Mouse (Mus musculus) bone marrow macrophage, adult 2 months (primary cell): Measurements from ENCODE around the gene Mapkapk3. TPM values are rescaled to one million over a fixed set of nuclear protein-coding genes. Genes with fewer than 3 reads are reported as not detected.

Experiments used
- H3K27ac ChIP-seq: 2 replicates; pipeline ENCODE4 v1.5.1; 2012; ENCODE audit warnings: low read depth, low read length; ENCODE audit not compliant: insufficient read depth
- H3K4me1 ChIP-seq: 2 replicates; pipeline ENCODE4 v1.6.1; 2012; ENCODE audit warnings: low read length; ENCODE audit not compliant: control insufficient read depth, insufficient read depth
- H3K4me3 ChIP-seq: 2 replicates; pipeline ENCODE4 v1.5.1; 2012; ENCODE audit warnings: mild to moderate bottlenecking, low read length, moderate library complexity; ENCODE audit not compliant: insufficient read depth
- CTCF ChIP-seq: IDR thresholded peaks from 2 replicates; pipeline ENCODE4 v1.5.1; 2012; ENCODE audit warnings: low read depth, mild to moderate bottlenecking, low read length, moderate library complexity
- POLR2A ChIP-seq: IDR thresholded peaks from 2 replicates; pipeline ENCODE4 v1.6.1; 2012; ENCODE audit warnings: mild to moderate bottlenecking, low read depth, low read length, borderline replicate concordance
- polyA plus RNA-seq: library from polyadenylated mRNA; stranded (reverse); fragments of >200 nt; gene quantifications from 2 replicates; pipeline ENCODE4 v1.2.4, GENCODE M21; 2012; ENCODE audit not compliant: missing spikeins, insufficient read depth, insufficient read length

Gene Mapkapk3
- polyA plus RNA-seq, 1 experiment: 51.9 TPM

DNA sequence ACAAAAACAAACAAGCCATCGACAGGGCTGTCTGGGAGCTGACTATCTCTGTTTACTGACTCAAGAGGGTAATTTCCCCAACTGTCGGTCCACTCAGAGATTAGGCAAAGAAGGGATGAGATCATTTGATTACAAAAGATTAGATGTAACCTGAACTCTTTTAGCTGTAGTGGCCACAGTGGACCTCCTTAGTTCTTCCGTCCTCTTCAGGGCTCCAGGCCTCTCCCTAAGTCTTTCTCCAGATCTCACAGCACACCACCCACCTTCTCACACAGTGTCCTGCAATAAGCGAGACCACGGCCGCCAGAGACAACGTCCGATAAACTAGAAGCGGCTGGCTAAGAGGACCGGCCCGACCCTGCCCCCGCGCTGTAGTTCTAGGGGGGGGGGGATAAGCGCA lies 6.4 kb upstream of the Mapkapk3 start:
- Histone ChIP-seq H3K4me3 (peak overlapping the region; percentile 65), H3K4me1 (peaks cover 10% of the 10 kb centered on the region), H3K27ac (no peak overlapping the region)
- no peak for TF ChIP-seq CTCF

DNA sequence AAGGTAGTCTGAATTCAATTTTAAA lies 6.2 kb upstream of the Mapkapk3 start, which contains the start of gene Cish:
TSS of gene Cish (plus strand) at position 11 of the 25 bp plus-strand sequence.
- Histone ChIP-seq H3K27ac (no peak within 1 kb of the TSS), H3K4me1 (peaks cover 10% of the 10 kb centered on the region), H3K4me3 (peak within 1 kb of the TSS; percentile 65)
- TF ChIP-seq POLR2A (no peak), CTCF (no peak)

DNA sequence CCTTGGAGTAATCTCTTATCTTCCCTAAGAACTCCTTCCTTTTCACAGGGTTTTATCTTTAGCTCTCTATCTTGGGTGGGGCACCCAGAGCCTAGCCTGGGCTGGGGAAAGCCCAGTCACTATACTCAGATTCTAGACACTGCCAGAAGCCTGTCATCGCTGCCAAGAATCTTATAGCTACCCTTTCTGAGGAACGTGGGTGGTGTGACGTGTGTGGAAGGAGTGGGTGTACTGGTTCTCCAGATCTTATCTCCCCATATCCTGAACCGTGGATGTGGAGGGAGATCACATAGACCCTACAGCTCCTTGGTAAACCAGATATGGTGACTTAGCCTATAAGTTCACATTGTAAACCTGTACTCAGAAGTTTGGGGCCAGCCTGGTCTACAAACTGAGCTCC lies 5.9 kb upstream of the Mapkapk3 start:
- TF ChIP-seq CTCF: no peak
- TF ChIP-seq POLR2A: no peak
- Histone ChIP-seq H3K4me3 (peak overlapping the region; percentile 65; the same call in 1 of the 2 replicates), H3K27ac (no peak overlapping the region), H3K4me1 (peaks cover 10% of the 10 kb centered on the region)

DNA sequence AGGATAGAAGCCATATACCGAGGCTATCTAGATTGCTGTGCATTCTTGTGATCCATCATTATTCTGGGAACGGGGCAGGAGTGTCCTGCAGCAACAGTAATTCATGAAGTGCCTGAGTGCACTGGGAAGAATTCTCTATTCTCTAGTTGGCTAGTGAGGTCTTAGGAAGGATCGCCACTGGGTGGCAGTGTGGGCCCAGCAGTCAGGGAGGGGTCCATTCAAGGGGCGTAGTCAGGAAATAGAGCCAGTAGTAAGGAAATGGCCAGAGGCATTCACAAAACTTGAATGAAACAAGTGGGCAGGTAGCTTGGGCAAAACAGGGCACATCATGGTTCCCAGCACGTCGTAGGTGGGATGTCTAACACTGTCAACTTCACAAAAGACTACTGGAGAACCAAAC lies 4.6 kb upstream of the Mapkapk3 start:
- no peak overlapping the region for H3K4me3 ChIP-seq
- H3K4me1 ChIP-seq: peaks cover 15% of the 10 kb centered on the region
- TF ChIP-seq POLR2A: no peak
- peak; percentile 91 for TF ChIP-seq CTCF
- no peak overlapping the region for H3K27ac ChIP-seq

DNA sequence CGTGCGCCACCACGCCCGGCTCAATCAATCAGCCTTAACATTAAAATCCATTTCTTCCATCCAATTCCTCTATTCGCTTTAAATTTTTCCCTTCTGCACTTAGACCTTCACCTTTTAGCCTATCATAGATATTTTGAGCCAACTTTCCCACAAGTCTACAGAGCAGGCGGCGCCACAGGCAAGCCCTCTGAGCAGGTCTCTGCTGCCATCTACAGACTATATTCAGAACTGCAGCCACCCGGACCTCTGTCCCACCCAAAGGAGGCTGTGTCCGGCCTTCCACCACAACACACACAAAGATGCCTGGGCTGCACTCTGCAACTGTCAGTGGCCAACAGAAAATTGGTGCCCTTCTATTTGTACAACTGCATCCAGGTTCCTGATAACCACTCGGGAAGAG lies 1.2 kb upstream of the Mapkapk3 start:
- no peak for TF ChIP-seq POLR2A
- peak; percentile 86 for TF ChIP-seq CTCF
- H3K27ac ChIP-seq: no peak overlapping the region
- peaks cover 41% of the 10 kb centered on the region for H3K4me1 ChIP-seq
- no peak overlapping the region for H3K4me3 ChIP-seq

DNA sequence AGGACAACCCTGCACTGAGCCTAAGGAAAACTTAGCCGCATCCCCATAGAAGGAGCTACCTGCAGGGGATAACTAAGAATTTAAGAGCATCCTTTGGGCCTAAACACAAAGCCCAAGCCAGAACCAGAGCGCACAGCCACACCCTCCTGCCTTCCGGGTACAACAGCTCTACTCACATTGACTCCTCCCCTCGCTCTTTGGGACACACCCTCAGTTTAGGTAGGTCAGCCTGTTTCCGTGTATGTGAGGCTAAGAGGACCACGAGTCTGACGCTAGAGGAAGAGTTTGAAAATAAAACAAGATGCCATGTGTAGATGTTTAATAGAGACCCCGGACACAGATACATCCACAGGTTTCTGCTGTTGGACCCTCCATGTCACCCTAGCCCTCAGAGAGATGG lies 966 bp downstream of the Mapkapk3 start:
- H3K4me3 ChIP-seq: peak overlapping the region; percentile 83
- H3K4me1 ChIP-seq: peaks cover 43% of the 10 kb centered on the region
- peak overlapping the region; percentile 89 for H3K27ac ChIP-seq
- no peak for TF ChIP-seq CTCF
- no peak for TF ChIP-seq POLR2A

DNA sequence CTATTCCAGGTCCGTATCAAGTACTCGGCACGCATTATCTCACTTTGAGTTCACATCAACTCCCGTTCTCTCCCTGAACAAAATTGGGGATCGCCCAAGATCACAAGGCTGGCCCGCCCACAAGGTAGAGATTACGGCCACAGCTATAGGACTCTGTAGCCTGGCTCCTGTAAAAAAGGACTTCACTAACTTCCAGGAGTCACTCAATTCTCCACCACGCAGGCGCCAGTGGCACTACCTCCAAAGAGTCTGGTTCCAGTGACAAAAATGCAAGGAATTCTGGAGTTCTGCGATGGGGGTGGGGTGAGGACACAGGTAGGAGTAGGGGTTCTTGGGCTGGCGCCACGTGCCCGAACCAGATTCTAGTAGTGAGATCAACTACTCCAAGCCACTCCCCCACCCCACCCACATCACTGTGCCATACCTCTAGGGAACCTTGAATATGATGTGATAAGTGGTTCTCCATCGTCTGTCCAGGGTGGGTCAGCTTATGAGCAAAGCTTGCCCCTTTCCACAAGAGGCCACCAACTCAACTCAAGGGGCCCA lies 1.5 kb downstream of the Mapkapk3 start:
- Histone ChIP-seq H3K4me3 (peak overlapping the region; percentile 83), H3K27ac (no peak overlapping the region), H3K4me1 (peaks cover 43% of the 10 kb centered on the region)
- no peak for TF ChIP-seq POLR2A

DNA sequence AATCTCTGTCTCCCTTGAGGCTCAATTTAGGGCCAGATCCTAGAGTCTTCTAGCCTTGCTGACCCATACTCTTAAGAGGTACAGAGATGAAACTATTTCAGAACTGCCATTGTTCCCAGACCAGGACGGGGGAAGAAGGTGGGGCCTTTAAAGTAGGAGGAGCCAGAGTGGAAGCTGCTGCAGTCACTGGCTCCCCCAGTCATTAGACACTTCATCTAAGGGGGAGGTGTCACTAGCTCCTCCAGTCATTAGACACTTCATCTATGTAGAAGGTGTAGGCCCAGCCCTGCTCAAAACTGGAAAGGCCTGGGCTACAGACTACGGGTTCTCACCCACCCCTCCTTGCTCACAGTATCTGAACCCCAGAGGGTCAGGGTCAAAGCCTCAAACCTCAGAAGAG lies 2.4 kb downstream of the Mapkapk3 start:
- peaks cover 49% of the 10 kb centered on the region for H3K4me1 ChIP-seq
- H3K4me3 ChIP-seq: peak overlapping the region; percentile 83; the same call in 1 of the 2 replicates
- H3K27ac ChIP-seq: peak overlapping the region; percentile 37
- TF ChIP-seq CTCF: no peak
- TF ChIP-seq POLR2A: no peak

DNA sequence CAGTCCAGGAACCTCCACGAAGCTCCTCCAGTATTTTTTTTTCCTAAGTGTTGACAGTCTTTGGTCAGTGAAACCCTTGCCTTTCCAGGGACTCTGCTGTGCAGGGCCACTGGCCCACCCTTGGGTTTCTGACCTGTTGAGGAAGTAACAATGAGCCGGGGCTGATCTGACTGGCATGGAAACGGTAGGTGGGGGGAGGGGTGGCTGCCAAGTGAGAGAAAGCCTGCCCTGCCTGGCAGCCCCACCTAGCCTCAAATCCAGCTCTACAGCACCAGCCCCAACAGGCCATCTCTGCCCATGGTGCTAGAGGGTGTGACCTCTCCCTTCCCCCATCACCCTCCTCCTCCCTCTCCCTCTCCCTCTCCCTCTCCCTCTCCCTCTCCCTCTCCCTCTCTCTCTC lies 4.7 kb downstream of the Mapkapk3 start:
- Histone ChIP-seq H3K4me1 (peaks cover 62% of the 10 kb centered on the region), H3K27ac (no peak overlapping the region), H3K4me3 (no peak overlapping the region)
- no peak for TF ChIP-seq CTCF
- TF ChIP-seq POLR2A: no peak

DNA sequence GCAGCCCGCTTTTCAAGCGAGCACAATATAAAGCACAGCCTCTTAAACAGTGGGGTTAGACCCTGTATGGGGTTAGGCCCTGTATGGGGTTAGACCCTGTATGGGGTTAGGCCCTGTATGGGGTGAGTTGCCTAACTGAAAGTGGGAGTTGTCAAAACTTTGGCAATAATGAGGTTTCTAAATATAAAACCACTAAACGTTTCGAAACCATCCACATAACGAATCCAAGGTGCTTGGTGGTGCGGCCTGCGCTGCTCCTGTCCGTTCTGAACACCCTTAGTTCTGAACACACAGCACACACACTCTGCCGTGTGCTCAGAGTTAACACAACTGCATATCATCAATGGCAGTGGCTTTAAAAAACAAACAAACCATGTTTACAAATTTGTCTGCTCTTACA lies 6.7 kb downstream of the Mapkapk3 start:
- TF ChIP-seq POLR2A: no peak
- TF ChIP-seq CTCF: no peak
- Histone ChIP-seq H3K27ac (no peak overlapping the region), H3K4me1 (peaks cover 76% of the 10 kb centered on the region), H3K4me3 (no peak overlapping the region)

DNA sequence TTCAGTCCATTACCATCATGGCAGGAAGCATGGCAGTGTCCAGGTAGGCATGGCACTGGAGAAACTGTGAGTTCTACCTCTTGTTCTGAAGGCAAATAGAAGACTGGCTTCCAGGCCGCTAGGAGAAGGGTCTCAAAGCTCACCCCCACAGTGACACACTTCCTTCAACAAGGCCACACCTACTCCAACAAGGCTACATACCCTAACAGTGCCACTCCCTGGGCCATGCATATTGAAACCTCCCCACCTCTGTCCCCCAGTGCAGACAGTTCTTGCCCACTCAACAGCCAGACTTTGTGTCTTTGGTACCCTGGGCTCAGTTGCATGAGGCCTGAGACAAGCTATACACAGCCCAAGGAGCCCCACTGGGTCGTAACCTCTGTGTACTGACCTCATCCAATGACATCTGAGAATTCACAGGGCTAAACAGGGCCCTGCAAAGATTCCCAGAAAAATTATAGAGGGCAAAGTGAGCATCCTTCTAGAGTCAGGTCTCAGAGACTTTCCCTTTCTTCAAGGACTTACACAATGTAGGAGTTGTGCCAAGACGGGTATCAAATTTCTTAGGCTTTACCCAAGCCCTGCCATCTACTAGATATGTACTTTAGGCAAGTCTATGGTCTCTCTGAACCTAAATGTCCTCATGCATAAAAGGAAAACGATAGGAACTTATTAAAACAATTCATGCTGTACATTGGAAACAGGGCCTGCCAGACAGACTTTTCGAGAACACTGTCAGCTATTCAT lies 8.3 kb downstream of the Mapkapk3 start:
- H3K4me1 ChIP-seq: peaks cover 63% of the 10 kb centered on the region
- no peak overlapping the region for H3K27ac ChIP-seq
- H3K4me3 ChIP-seq: no peak overlapping the region
- no peak for TF ChIP-seq CTCF
- TF ChIP-seq POLR2A: no peak

DNA sequence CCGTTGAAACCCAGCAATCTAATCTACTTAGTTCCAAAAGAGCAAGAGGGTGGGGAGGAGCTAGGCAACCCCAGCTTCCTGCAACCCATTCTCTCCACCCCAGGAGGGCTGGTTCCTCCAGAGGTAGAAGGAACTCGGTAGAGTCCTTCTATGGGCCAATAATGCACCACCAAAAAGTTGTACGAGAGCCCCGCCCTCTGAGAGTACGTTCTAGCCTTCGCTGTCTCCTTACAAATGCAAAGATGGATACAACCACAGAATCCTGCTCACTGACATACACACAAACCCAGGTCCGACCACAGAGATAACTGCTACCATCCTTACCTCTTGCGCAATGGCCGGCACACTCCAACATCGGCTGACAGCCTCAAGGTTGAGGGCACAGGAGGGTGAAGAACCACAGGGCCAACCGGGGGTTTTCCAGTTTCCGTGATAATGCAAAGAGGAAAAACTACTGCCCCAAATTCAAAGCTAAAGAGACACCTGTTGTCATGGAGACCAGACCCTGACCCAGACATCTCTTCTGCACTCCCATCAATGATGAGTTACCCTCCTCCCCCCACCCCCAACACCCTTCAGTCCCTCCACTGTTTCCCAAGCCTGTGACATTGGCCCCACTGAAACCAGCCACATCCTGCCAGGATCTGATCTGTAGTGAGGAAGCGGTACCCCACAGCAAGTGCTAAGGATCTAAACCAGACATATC lies 9.2 kb downstream of the Mapkapk3 start:
- Histone ChIP-seq H3K27ac (no peak overlapping the region), H3K4me3 (no peak overlapping the region), H3K4me1 (peaks cover 54% of the 10 kb centered on the region)
- TF ChIP-seq CTCF (no peak), POLR2A (no peak)
